Mouse (Mus musculus) thymus, adult 2 months (tissue): ENCODE results near the gene Atg7.

Source experiments
- CTCF ChIP-seq: fragments of 200-500 bp; IDR thresholded peaks from 2 replicates; pipeline ENCODE4 v1.5.1; 2012; ENCODE audit warnings: mild to moderate bottlenecking, control low read depth, low read length, moderate library complexity, borderline replicate concordance; ENCODE audit not compliant: control insufficient read depth, poor library complexity, insufficient read depth; ENCODE audit errors: extremely low read depth
- POLR2A ChIP-seq: fragments of 200-500 bp; IDR thresholded peaks from 2 replicates; pipeline ENCODE4 v1.6.1; 2012; ENCODE audit warnings: mild to moderate bottlenecking, low read length, control low read depth, moderate library complexity; ENCODE audit not compliant: control insufficient read depth, poor library complexity, insufficient read depth; ENCODE audit errors: extremely low read depth

- TF ChIP-seq CTCF (no peak), POLR2A (no peak)
Observed at GRCm38 (mm10) chr6:114712242-114713050, 69.5 kb downstream of the Atg7 start.
